Mouse (Mus musculus) C2C12 (cell line): ENCODE measurements around the gene Spag7. TPM values are rescaled to one million over a fixed set of nuclear protein-coding genes. Genes with fewer than 3 reads are reported as not detected.
A peak's percentile ranks its signal among the peaks of the same experiment; 100 is the strongest.

Source experiments
- H3K27me3 ChIP-seq: one replicate; pipeline ENCODE4 v1.6.1; 2011; ENCODE audit not compliant: control insufficient read depth, insufficient read depth, insufficient read length
- H3K36me3 ChIP-seq: one replicate; pipeline ENCODE4 v1.6.1; 2011; ENCODE audit not compliant: control insufficient read depth, insufficient read depth
- H3K4me3 ChIP-seq: one replicate; pipeline ENCODE4 v1.5.1; 2011; ENCODE audit warnings: mild to moderate bottlenecking, control low read depth; ENCODE audit not compliant: poor library complexity, insufficient read depth, severe bottlenecking
- H3K79me2 ChIP-seq: one replicate; pipeline ENCODE4 v1.6.1; 2011; ENCODE audit not compliant: control insufficient read depth, insufficient read depth
- H3K79me3 ChIP-seq: one replicate; pipeline ENCODE4 v1.6.1; 2011; ENCODE audit warnings: low read depth, control low read depth
- H3ac ChIP-seq: one replicate; pipeline ENCODE3; 2011; ENCODE audit warnings: low read depth; ENCODE audit not compliant: control insufficient read depth, insufficient read length
- CEBPB ChIP-seq: IDR thresholded peaks from one replicate; pipeline ENCODE4 v1.6.1; 2011; ENCODE audit warnings: low read depth, mild to moderate bottlenecking, control low read depth, moderate library complexity
- CTCF ChIP-seq: IDR thresholded peaks from one replicate; pipeline ENCODE4 v1.5.1; 2011; ENCODE audit not compliant: control insufficient read depth, insufficient read depth, insufficient read length
- FOSL1 ChIP-seq: IDR thresholded peaks from one replicate; pipeline ENCODE4 v1.8.0; 2011; ENCODE audit warnings: mild to moderate bottlenecking, low read length; ENCODE audit not compliant: poor library complexity, insufficient read depth, severe bottlenecking
- MAX ChIP-seq: IDR thresholded peaks from one replicate; pipeline ENCODE4 v1.6.1; 2011; ENCODE audit warnings: mild to moderate bottlenecking, control low read depth
- MYOD1 ChIP-seq: IDR thresholded peaks from one replicate; pipeline ENCODE4 v1.6.1; 2011; ENCODE audit warnings: low read depth; ENCODE audit not compliant: control insufficient read depth, insufficient read length
- MYOG ChIP-seq: IDR thresholded peaks from one replicate; pipeline ENCODE4 v1.6.1; 2011; ENCODE audit not compliant: control insufficient read depth, insufficient read length; ENCODE audit errors: extremely low read depth
- USF1 ChIP-seq: IDR thresholded peaks from one replicate; pipeline ENCODE4 v1.6.1; 2011; ENCODE audit warnings: low read depth, mild to moderate bottlenecking, control low read depth, moderate library complexity
- polyA plus RNA-seq: library from polyadenylated mRNA; unstranded; fragments of >200 nt; fragmentation: generic; extraction: Trizol; gene quantifications from one replicate; pipeline ENCODE4 v1.2.1, GENCODE M21; 2012; ENCODE audit warnings: missing spikeins

Spag7 gene
- polyA plus RNA-seq, 1 experiment, result 75.4 TPM

- H3K79me2 ChIP-seq, result peaks cover 85% of the 10 kb centered on the region
- no peaks in the 10 kb centered on the region for H3K27me3 ChIP-seq
- H3K79me3 ChIP-seq, result peaks cover 55% of the 10 kb centered on the region
- H3ac ChIP-seq, result peak overlapping the region; percentile 74
- TF ChIP-seq CTCF, result no peak
- no peak for TF ChIP-seq MAX
- TF ChIP-seq MYOD1, result no peak
- no peak for TF ChIP-seq CEBPB
- no peak for TF ChIP-seq MYOG
- no peak for TF ChIP-seq FOSL1
- no peak for TF ChIP-seq USF1
- H3K4me3 ChIP-seq, result peak overlapping the region; percentile 99
- peaks cover 50% of the 10 kb centered on the region for H3K36me3 ChIP-seq
Observed at GRCm38 (mm10) chr11:70657991-70658390, 11.2 kb downstream of the Spag7 start.

- H3K36me3 ChIP-seq, result peaks cover 50% of the 10 kb centered on the region
- peak overlapping the region; percentile 99 for H3K4me3 ChIP-seq
- H3K27me3 ChIP-seq, result no peaks in the 10 kb centered on the region
- TF ChIP-seq MAX, result no peak
- TF ChIP-seq CEBPB, result no peak
- TF ChIP-seq FOSL1, result no peak
- no peak for TF ChIP-seq MYOG
- no peak for TF ChIP-seq USF1
- TF ChIP-seq MYOD1, result no peak
- TF ChIP-seq CTCF, result no peak
- peaks cover 59% of the 10 kb centered on the region for H3K79me3 ChIP-seq
- peaks cover 90% of the 10 kb centered on the region for H3K79me2 ChIP-seq
- H3ac ChIP-seq, result peak overlapping the region; percentile 74
Observed at GRCm38 (mm10) chr11:70657573-70657972, 11.6 kb downstream of the Spag7 start.

- peaks cover 94% of the 10 kb centered on the region for H3K79me2 ChIP-seq
- no peak for TF ChIP-seq MYOD1
- TF ChIP-seq FOSL1, result no peak
- TF ChIP-seq MYOG, result no peak
- TF ChIP-seq CTCF, result no peak
- TF ChIP-seq MAX, result no peak
- no peak for TF ChIP-seq CEBPB
- TF ChIP-seq USF1, result no peak
Observed at GRCm38 (mm10) chr11:70656964-70657363, 12.3 kb downstream of the Spag7 start, which contains the start of gene Eno3. Gene Eno3 (plus strand): TSS chr11:70657202.

DNA sequence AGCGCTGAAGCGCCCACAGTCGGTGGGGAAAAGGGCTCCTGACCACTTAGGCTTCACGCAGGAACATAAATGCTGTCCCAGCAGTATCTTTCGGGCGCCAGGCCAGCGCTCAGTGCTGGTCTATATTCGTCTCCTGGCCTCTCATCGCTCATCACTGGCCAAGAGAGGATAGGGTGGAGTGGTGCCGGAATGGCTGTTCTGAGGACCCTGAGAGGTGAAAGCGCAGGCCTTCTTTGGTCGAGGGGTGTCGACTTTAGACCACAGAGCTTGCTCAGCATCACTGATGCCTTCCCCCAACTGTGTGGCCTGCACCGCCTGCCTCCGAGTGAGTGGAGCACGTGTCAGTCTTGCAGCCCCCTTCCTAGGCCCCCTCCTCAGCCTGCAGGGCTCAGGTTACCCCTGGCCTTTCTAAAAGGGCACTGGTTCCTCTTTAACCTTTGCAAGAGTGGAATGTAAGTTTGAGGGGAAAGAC is 12.7 kb downstream of the Spag7 start:
- peaks cover 68% of the 10 kb centered on the region for H3K79me3 ChIP-seq
- peak; percentile 11 for TF ChIP-seq USF1
- TF ChIP-seq MAX, result peak; percentile 83
- no peak for TF ChIP-seq FOSL1
- TF ChIP-seq CEBPB, result no peak
- H3K4me3 ChIP-seq, result peak overlapping the region; percentile 99
- H3ac ChIP-seq, result peak overlapping the region; percentile 85
- H3K79me2 ChIP-seq, result peaks cover 94% of the 10 kb centered on the region
- peaks cover 50% of the 10 kb centered on the region for H3K36me3 ChIP-seq
- H3K27me3 ChIP-seq, result no peaks in the 10 kb centered on the region

More at GRCm38 (mm10) chr11:70656964-70657363, 12.3 kb downstream of the Spag7 start, which contains the start of gene Eno3:
- Histone ChIP-seq H3K79me3 (peaks cover 65% of the 10 kb centered on the region), H3ac (peak within 1 kb of the TSS; percentile 85), H3K4me3 (peak within 1 kb of the TSS; percentile 99), H3K36me3 (peaks cover 50% of the 10 kb centered on the region), H3K27me3 (no peaks in the 10 kb centered on the region)

- Histone ChIP-seq H3K79me2 (peaks cover 94% of the 10 kb centered on the region), H3K79me3 (peaks cover 71% of the 10 kb centered on the region), H3K27me3 (no peaks in the 10 kb centered on the region), H3K36me3 (peaks cover 50% of the 10 kb centered on the region), H3ac (peak overlapping the region; percentile 85), H3K4me3 (peak overlapping the region; percentile 99)
- TF ChIP-seq MYOG (no peak), CEBPB (no peak), MYOD1 (peak; percentile 83), FOSL1 (no peak), CTCF (no peak), USF1 (peak; percentile 59), MAX (peak; percentile 98)
Observed at GRCm38 (mm10) chr11:70655571-70656455, 13.4 kb downstream of the Spag7 start.
